Mouse (Mus musculus): ENCODE measurements around the gene Dmrt3.
A peak's percentile ranks its signal among the peaks of the same experiment; 100 is the strongest.

GRCm38 (mm10) chr19:25665486-25666339 is 55.6 kb downstream of the Dmrt3 start:
- TF ChIP-seq CTCF (IDR thresholded peaks at IDR 0.05; ENCODE audit: low read depth) (peak; percentile 48), EP300 (optimal IDR thresholded peaks at IDR 0.05) (no peak)

All from stomach, postnatal 0 days (tissue).